In genomic region chr3:116832526-116833310, GRCm38 (mm10) we compare ENCODE assay signal across 17 mouse cellular contexts. TPM values are rescaled to one million over a fixed set of nuclear protein-coding genes. Genes with fewer than 3 reads are reported as not detected.
A peak's percentile ranks its signal among the peaks of the same experiment; 100 is the strongest.
DNase-seq lines count a peak whose midpoint lies in the region; ATAC-seq lines count a peak whose summit lies in the region.
"Had no signal": no experiment of that assay in that cellular context is flagged by ENCODE, and none has a peak within 500 bp of the region (broad histone marks: within the 10 kb centered on the region; RNA-seq: fewer than 3 reads in every experiment).

No protein-coding gene starts in this region.

- H3K9me3 ChIP-seq in intestine, embryonic 14.5 days (ENCODE audit: control insufficient read depth, low read length) = no peaks in the 10 kb centered on the region
- H3K9me3 ChIP-seq in intestine, embryonic 15.5 days = no peaks in the 10 kb centered on the region
- no peaks in the 10 kb centered on the region for H3K9me3 ChIP-seq in heart, embryonic 10.5 days
- no peaks in the 10 kb centered on the region for H3K9me3 ChIP-seq in midbrain, embryonic 13.5 days
- H3K9me3 ChIP-seq in embryonic facial prominence, embryonic 10.5 days = no peaks in the 10 kb centered on the region
- H3K9me3 ChIP-seq: embryonic facial prominence, embryonic 13.5 days had no signal

- H3K27ac ChIP-seq in intestine, embryonic 14.5 days (ENCODE audit: low read depth) = no peak overlapping the region
- H3K27ac ChIP-seq in intestine, embryonic 15.5 days = no peak overlapping the region
- peak overlapping the region; percentile 72; the same call in 1 of the 2 replicates for H3K27ac ChIP-seq in heart, embryonic 10.5 days
- no peak overlapping the region for H3K27ac ChIP-seq in midbrain, embryonic 13.5 days
- H3K27ac ChIP-seq in embryonic facial prominence, embryonic 10.5 days (replicated peaks) = no peak overlapping the region
- H3K27ac ChIP-seq: embryonic facial prominence, embryonic 13.5 days; hindbrain, embryonic 14.5 days had no signal

- H3K4me2 ChIP-seq in intestine, embryonic 14.5 days (ENCODE audit: low read length) = no peak overlapping the region
- no peak overlapping the region for H3K4me2 ChIP-seq in intestine, embryonic 15.5 days (replicated peaks)
- no peak overlapping the region for H3K4me2 ChIP-seq in midbrain, embryonic 13.5 days (replicated peaks)
- H3K4me2 ChIP-seq: embryonic facial prominence, embryonic 13.5 days; hindbrain, embryonic 14.5 days had no signal

- H3K4me3 ChIP-seq in intestine, embryonic 14.5 days (ENCODE audit: low read depth, low read length) = no peak overlapping the region
- H3K4me3 ChIP-seq in intestine, embryonic 15.5 days (replicated peaks) = no peak overlapping the region
- no peak overlapping the region for H3K4me3 ChIP-seq in heart, embryonic 10.5 days
- H3K4me3 ChIP-seq in midbrain, embryonic 13.5 days (replicated peaks) = no peak overlapping the region
- no peak overlapping the region for H3K4me3 ChIP-seq in embryonic facial prominence, embryonic 10.5 days
- H3K4me3 ChIP-seq: embryonic facial prominence, embryonic 13.5 days had no signal

- H3K9ac ChIP-seq in intestine, embryonic 14.5 days (ENCODE audit: low read length) = no peak overlapping the region
- H3K9ac ChIP-seq in intestine, embryonic 15.5 days = no peak overlapping the region
- no peak overlapping the region for H3K9ac ChIP-seq in midbrain, embryonic 13.5 days (replicated peaks)
- H3K9ac ChIP-seq: embryonic facial prominence, embryonic 13.5 days; hindbrain, embryonic 14.5 days had no signal

- H3K4me1 ChIP-seq in intestine, embryonic 14.5 days (replicated peaks; ENCODE audit: control insufficient read depth, insufficient read depth, low read length) = no peaks in the 10 kb centered on the region
- no peaks in the 10 kb centered on the region for H3K4me1 ChIP-seq in intestine, embryonic 15.5 days (replicated peaks)
- H3K4me1 ChIP-seq in heart, embryonic 10.5 days = peaks cover 10% of the 10 kb centered on the region; the same call in 1 of the 2 replicates
- H3K4me1 ChIP-seq in midbrain, embryonic 13.5 days (replicated peaks) = no peaks in the 10 kb centered on the region; the same call in 1 of the 2 replicates
- peaks cover 4% of the 10 kb centered on the region; the same call in 1 of the 2 replicates for H3K4me1 ChIP-seq in embryonic facial prominence, embryonic 10.5 days
- H3K4me1 ChIP-seq: embryonic facial prominence, embryonic 13.5 days had no signal

- ATAC-seq in intestine, embryonic 14.5 days (replicated peaks; ENCODE audit: low FRiP score, low TSS enrichment, low read depth) = no peak
- ATAC-seq in intestine, embryonic 15.5 days = no peak
- ATAC-seq in midbrain, embryonic 13.5 days = no peak

- WGBS in intestine, embryonic 14.5 days = 90% methylated on average over 7 of the region's 7 CpGs
- 81% methylated on average over 7 of the region's 7 CpGs for whole genome bisulfite sequencing in intestine, embryonic 15.5 days
- WGBS in heart, embryonic 10.5 days = 58% methylated on average over 7 of the region's 7 CpGs
- 91% methylated on average over 7 of the region's 7 CpGs for WGBS in midbrain, embryonic 13.5 days
- 91% methylated on average over 7 of the region's 7 CpGs for WGBS in embryonic facial prominence, embryonic 10.5 days

- DNase-seq in intestine, embryonic 14.5 days (ENCODE audit: low spot score) = peak; percentile 31
- peak; percentile 34 to 56 for DNase-seq in gastrocnemius, adult 8-10 months (ENCODE audit: low spot score in 2 of 2)
- peak; percentile 68 for DNase-seq in heart, embryonic 10.5 days (ENCODE audit: low spot score)
- peak; percentile 27 for DNase-seq in heart, postnatal 4 days
- DNase-seq in retina, embryonic 14.5 days (ENCODE audit: low spot score) = no peak
- DNase-seq in embryonic facial prominence, embryonic 10.5 days (ENCODE audit: low spot score) = no peak
- DNase-seq: adrenal gland, adult 2 months; cerebellum, adult 11-12 months; cerebellum, postnatal 36 days; kidney, adult 8-10 months; lung, postnatal 36 days; midbrain, embryonic 14.5 days; thymus, adult 18-20 months had no signal

- no peaks in the 10 kb centered on the region for H3K36me3 ChIP-seq in intestine, embryonic 14.5 days (ENCODE audit: control insufficient read depth, insufficient read depth, low read length)
- H3K36me3 ChIP-seq in intestine, embryonic 15.5 days = no peaks in the 10 kb centered on the region
- no peaks in the 10 kb centered on the region for H3K36me3 ChIP-seq in heart, embryonic 10.5 days
- no peaks in the 10 kb centered on the region for H3K36me3 ChIP-seq in midbrain, embryonic 13.5 days
- no peaks in the 10 kb centered on the region for H3K36me3 ChIP-seq in embryonic facial prominence, embryonic 10.5 days (replicated peaks)
- H3K36me3 ChIP-seq: embryonic facial prominence, embryonic 13.5 days had no signal

- H3K27me3 ChIP-seq in intestine, embryonic 14.5 days (replicated peaks; ENCODE audit: control insufficient read depth, insufficient read depth, low read length) = no peaks in the 10 kb centered on the region
- H3K27me3 ChIP-seq in intestine, embryonic 15.5 days (replicated peaks) = no peaks in the 10 kb centered on the region
- H3K27me3 ChIP-seq in heart, embryonic 10.5 days (ENCODE audit: insufficient read depth, poor library complexity, severe bottlenecking) = no peaks in the 10 kb centered on the region
- peaks cover 4% of the 10 kb centered on the region; the same call in 1 of the 2 replicates for H3K27me3 ChIP-seq in midbrain, embryonic 13.5 days
- H3K27me3 ChIP-seq in embryonic facial prominence, embryonic 10.5 days (replicated peaks; ENCODE audit: low read depth, poor library complexity, severe bottlenecking) = no peaks in the 10 kb centered on the region
- H3K27me3 ChIP-seq: embryonic facial prominence, embryonic 13.5 days had no signal

RNA-seq across cellular contexts. Expression of gene Agl, which starts 24.8 kb away (rescaled TPM):
- 14.6 TPM in 2 replicates for polyA plus RNA-seq in intestine, embryonic 14.5 days (2014; fragmentation: Nextera tagmentation; extraction: Ambion mirVana)
- polyA plus RNA-seq in intestine, embryonic 15.5 days (2015; fragmentation: Nextera tagmentation; extraction: Ambion mirVana) = 12.1 and 12.2 TPM in 2 replicates
- total RNA-seq in gastrocnemius, adult 8-10 months (2022) = 100 to 1,000 TPM; 785 to 946 (median 837) TPM
- 30.7 and 47.2 TPM in 2 replicates for polyA plus RNA-seq in heart, embryonic 10.5 days (2016; fragmentation: Nextera tagmentation; extraction: Ambion mirVana)
- total RNA-seq in heart, postnatal 4 days (2021) = 100 to 1,000 TPM; 134 to 148 TPM
- polyA plus RNA-seq in midbrain, embryonic 13.5 days (2015; fragmentation: Nextera tagmentation; extraction: Ambion mirVana) = 15.3 and 17.2 TPM in 2 replicates
- polyA plus RNA-seq in embryonic facial prominence, embryonic 10.5 days (2016; fragmentation: Nextera tagmentation; extraction: Ambion mirVana) = 9.9 and 10.2 TPM in 2 replicates

RNA-seq across cellular contexts. Expression of gene Frrs1, which starts 26.5 kb away (rescaled TPM):
- polyA plus RNA-seq in intestine, embryonic 14.5 days (2014; fragmentation: Nextera tagmentation; extraction: Ambion mirVana) = 35.1 and 36.7 TPM in 2 replicates
- 36.6 and 39.0 TPM in 2 replicates for polyA plus RNA-seq in intestine, embryonic 15.5 days (2015; fragmentation: Nextera tagmentation; extraction: Ambion mirVana)
- total RNA-seq in gastrocnemius, adult 8-10 months (2022) = 1 to 10 TPM; 1.9 to 4.5 (median 3.0) TPM
- 24.8 and 32.7 TPM in 2 replicates for polyA plus RNA-seq in heart, embryonic 10.5 days (2016; fragmentation: Nextera tagmentation; extraction: Ambion mirVana)
- 10 to 100 TPM in 1 of 2 experiments, 1 to 10 TPM in 1; 8.0 to 11.9 TPM for total RNA-seq in heart, postnatal 4 days (2021)
- 2.6 and 3.6 TPM in 2 replicates for polyA plus RNA-seq in midbrain, embryonic 13.5 days (2015; fragmentation: Nextera tagmentation; extraction: Ambion mirVana)
- polyA plus RNA-seq in embryonic facial prominence, embryonic 10.5 days (2016; fragmentation: Nextera tagmentation; extraction: Ambion mirVana) = 13.8 and 15.1 TPM in 2 replicates

Comparison
In these comparisons a context has a peak if more than half of its experiments do, and no peak if none do; other contexts are left out.
1. DNase-seq: peak in intestine, embryonic 14.5 days (single experiment), gastrocnemius, adult 8-10 months (2 of 2), heart, embryonic 10.5 days (single experiment) and heart, postnatal 4 days (single experiment); none in retina, embryonic 14.5 days (single experiment) and embryonic facial prominence, embryonic 10.5 days (single experiment).